Mouse (Mus musculus) hindbrain, embryonic 13.5 days (tissue): ENCODE measurements around the gene Nckap5. TPM values are rescaled to one million over a fixed set of nuclear protein-coding genes. Genes with fewer than 3 reads are reported as not detected.

Source experiments
- ATAC-seq: fragments of 200-750 bp; cut with Nextera tagmentation; 2 replicates; pipeline ENCODE4 v1.8.0; 2017; ENCODE audit warnings: moderate TSS enrichment; ENCODE audit not compliant: low FRiP score
- H3K27ac ChIP-seq: fragments of 300-500 bp; sonication (generic); 2 replicates; pipeline ENCODE4 v1.5.1; 2015; ENCODE audit warnings: inconsistent platforms, mild to moderate bottlenecking, moderate library complexity
- H3K27me3 ChIP-seq: fragments of 300-500 bp; sonication (generic); 2 replicates; pipeline ENCODE4 v1.6.1; 2015; ENCODE audit warnings: mild to moderate bottlenecking, inconsistent platforms
- H3K36me3 ChIP-seq: fragments of 300-500 bp; sonication (generic); 2 replicates; pipeline ENCODE4 v1.6.1; 2015; ENCODE audit warnings: mild to moderate bottlenecking, inconsistent platforms
- H3K4me1 ChIP-seq: fragments of 300-500 bp; sonication (generic); replicated peaks from 2 replicates; pipeline ENCODE4 v1.6.1; 2015; ENCODE audit warnings: inconsistent platforms
- H3K4me2 ChIP-seq: fragments of 300-500 bp; sonication (generic); 2 replicates; pipeline ENCODE4 v1.6.1; 2015; ENCODE audit warnings: inconsistent platforms, mild to moderate bottlenecking, moderate library complexity
- H3K4me3 ChIP-seq: fragments of 300-500 bp; sonication (generic); 2 replicates; pipeline ENCODE4 v1.5.1; 2015; ENCODE audit warnings: mild to moderate bottlenecking, inconsistent platforms
- H3K9ac ChIP-seq: fragments of 300-500 bp; sonication (generic); 2 replicates; pipeline ENCODE4 v1.6.1; 2015; ENCODE audit warnings: mild to moderate bottlenecking, inconsistent platforms
- H3K9me3 ChIP-seq: fragments of 300-500 bp; sonication (generic); 2 replicates; pipeline ENCODE4 v1.6.1; 2016; ENCODE audit warnings: inconsistent platforms
- WGBS: fragments of 180-500 bp; shearing (Covaris S2); methylation state at CpG from one replicate; pipeline ENCODE4 v1.1.7; 2015; 5-methylcytosine and 5-hydroxymethylcytosine counted together
- polyA plus RNA-seq: library from polyadenylated mRNA; unstranded; fragments of >200 nt; fragmentation: Nextera tagmentation; extraction: Ambion mirVana; gene quantifications from 2 replicates; pipeline ENCODE4 v1.2.1, GENCODE M21; 2015

Gene Nckap5
- polyA plus RNA-seq, 1 experiment from 2014 or later = 18.6 TPM

DNA sequence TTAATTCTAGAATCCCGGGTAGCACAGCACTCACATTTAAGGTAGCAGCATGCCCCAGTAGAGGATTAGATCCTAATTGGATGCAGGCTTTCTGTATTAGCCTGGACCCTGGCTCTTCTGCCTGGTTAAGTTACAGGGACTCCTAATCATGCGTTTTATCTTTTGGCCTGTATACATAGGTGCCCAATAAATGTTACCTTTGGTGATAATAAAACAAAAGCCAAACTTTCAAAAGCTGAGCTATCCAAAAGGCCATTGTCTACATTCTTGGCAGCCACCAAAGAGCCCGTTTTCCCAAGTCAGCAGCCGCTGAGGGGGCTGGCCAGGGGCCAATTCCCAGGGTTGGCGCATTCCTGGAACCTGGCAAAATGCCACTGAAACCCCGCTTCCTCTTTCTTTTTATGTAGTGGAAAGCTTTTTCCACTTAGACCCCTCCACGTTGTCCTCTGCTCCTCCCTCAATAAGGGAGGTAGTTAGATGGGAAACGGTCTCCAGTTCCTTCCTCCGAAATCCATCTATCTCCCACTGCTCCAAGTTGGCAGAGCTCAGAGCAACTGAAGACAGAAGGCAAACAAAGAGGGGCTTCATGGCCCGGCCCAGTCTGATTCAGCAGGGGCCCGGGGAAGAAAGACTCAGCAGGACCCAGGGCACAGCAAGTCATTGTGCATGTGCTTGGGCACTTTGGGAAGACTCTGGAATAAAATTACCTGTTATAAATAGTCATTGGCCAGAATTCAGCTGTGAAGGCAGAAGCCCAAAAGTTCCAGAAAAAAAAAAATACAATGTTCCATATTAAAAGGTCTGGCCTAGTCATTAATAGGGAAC, 146.8 kb downstream of the Nckap5 start:
- Histone ChIP-seq H3K4me1 (peaks cover 57% of the 10 kb centered on the region), H3K27ac (peak overlapping the region; percentile 84), H3K9me3 (no peaks in the 10 kb centered on the region), H3K27me3 (no peaks in the 10 kb centered on the region), H3K4me3 (no peak overlapping the region), H3K9ac (no peak overlapping the region), H3K36me3 (no peaks in the 10 kb centered on the region), H3K4me2 (peak overlapping the region; percentile 3; the same call in 1 of the 2 replicates)
- ATAC-seq = peak; percentile 86
- 17% methylated on average over 11 of the region's 11 CpGs for WGBS

DNA sequence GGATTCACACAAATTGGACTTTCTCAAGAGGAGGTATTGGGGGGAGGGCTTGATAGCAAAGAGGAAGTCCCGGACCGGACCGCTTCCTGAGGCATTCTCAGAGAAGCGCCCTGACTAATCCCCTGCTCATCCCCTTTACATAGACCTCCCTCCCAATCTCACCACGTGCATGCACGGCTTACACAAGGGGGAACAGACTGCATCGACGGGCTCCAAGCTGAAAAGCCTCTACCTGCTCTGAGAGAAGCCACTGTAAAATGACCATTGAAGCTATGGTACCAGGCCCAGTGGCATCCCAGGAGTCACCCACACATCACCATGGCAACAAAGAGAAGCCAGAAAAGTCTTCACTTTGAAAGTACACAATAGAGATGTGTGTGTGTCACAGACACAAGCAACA, 148.8 kb downstream of the Nckap5 start:
- Histone ChIP-seq H3K27me3 (no peaks in the 10 kb centered on the region), H3K9me3 (no peaks in the 10 kb centered on the region), H3K9ac (peak overlapping the region; percentile 47), H3K4me3 (no peak overlapping the region), H3K27ac (peak overlapping the region; percentile 82), H3K4me1 (peaks cover 49% of the 10 kb centered on the region), H3K4me2 (peak overlapping the region; percentile 23), H3K36me3 (no peaks in the 10 kb centered on the region)
- peak; percentile 35 for ATAC-seq
- 12% methylated on average over 8 of the region's 8 CpGs for WGBS

DNA sequence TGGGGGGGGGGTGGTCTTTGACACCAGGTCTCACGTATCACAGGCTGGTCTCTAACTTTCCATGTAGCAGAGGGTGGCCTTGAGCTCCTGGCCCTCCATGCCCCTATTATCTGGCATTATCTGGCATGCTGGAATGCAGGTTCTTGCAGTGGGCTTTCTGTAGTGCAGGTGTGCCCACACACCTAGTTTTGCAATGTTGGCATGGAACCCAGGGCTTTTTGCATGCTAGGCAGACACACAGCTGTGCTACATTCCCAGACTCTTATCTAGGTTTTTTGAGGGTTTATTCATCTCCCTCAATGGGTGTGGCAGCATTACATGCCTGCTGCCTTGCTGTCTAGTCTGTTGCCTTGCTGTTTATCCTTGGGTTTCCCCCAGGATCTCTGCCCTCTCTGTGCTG, 151.3 kb downstream of the Nckap5 start:
- H3K27me3 ChIP-seq = no peaks in the 10 kb centered on the region
- no peak overlapping the region for H3K27ac ChIP-seq
- H3K9ac ChIP-seq = no peak overlapping the region
- peaks cover 48% of the 10 kb centered on the region for H3K4me1 ChIP-seq
- no peak overlapping the region for H3K4me2 ChIP-seq
- H3K4me3 ChIP-seq = no peak overlapping the region
- no peaks in the 10 kb centered on the region for H3K9me3 ChIP-seq
- WGBS = 86% methylated on average over 1 of the region's 1 CpGs
- no peak for ATAC-seq
- H3K36me3 ChIP-seq = no peaks in the 10 kb centered on the region

DNA sequence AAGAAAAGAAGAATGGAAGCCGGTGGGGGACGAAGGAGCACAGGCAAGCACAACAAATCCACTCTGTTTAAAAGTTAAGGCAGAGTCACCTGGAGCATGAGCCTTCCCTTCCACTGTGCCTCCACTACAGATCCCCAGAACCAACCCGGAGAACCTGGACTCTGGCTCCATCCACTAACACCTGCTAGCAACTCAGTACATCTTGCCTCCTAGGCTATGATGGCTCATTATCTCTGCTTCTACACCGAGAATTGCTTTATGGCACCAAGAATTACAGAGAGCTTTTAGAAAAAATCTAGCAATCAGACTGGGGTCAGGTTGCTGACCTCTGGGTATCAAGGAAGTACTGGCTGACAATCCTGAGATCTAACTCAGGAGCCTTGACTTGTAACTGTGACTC, 153.3 kb downstream of the Nckap5 start:
- peak overlapping the region; percentile 66; the same call in 1 of the 2 replicates for H3K27ac ChIP-seq
- no peak overlapping the region for H3K9ac ChIP-seq
- WGBS = 35% methylated on average over 4 of the region's 4 CpGs
- no peak for ATAC-seq
- no peaks in the 10 kb centered on the region for H3K9me3 ChIP-seq
- no peaks in the 10 kb centered on the region for H3K27me3 ChIP-seq
- H3K4me3 ChIP-seq = no peak overlapping the region
- no peak overlapping the region for H3K4me2 ChIP-seq
- peaks cover 32% of the 10 kb centered on the region for H3K4me1 ChIP-seq
- H3K36me3 ChIP-seq = no peaks in the 10 kb centered on the region

DNA sequence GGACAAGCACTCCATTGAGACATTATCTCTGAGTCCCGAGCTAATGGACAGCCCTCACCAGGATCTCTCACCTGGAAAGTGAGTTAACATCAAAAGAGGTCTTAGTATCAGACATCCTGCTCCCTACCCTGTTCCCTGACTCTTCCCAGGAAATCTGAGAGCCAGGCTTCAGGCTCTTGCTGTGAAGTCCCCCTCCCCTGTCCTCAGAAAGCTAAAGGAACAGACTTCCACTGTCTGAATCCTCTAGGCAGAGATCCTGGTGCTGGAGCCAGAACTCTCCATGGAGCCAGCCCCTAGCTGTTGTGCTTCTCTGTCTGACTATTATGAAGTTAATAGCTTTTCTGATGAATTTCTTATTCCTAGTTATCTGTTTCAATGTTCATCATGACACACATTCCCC, 153.8 kb downstream of the Nckap5 start:
- WGBS = 5% methylated on average over 1 of the region's 1 CpGs
- peak overlapping the region; percentile 66 for H3K27ac ChIP-seq

DNA sequence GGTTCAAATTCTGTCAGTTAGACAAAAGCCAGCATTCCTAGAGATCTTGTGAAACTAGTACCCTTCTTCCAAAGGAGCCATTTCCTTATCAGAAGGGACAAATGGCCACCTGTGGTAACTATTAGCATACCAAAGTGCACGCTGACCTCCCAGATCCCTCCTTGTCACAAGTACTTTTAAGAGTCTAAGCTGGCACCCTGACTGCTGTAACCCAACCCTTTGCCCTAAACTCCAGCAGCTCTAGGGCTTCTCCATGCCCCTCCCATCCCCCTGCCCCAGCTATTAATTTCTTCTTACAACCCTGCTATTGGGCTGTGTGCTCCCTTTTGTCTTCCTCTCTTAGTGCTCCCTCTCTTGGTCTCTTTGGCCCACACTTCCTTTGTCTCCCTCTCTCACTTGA, 155.5 kb downstream of the Nckap5 start:
- no peak overlapping the region for H3K4me2 ChIP-seq
- H3K9me3 ChIP-seq = no peaks in the 10 kb centered on the region
- H3K4me1 ChIP-seq = peaks cover 21% of the 10 kb centered on the region
- no peaks in the 10 kb centered on the region for H3K27me3 ChIP-seq
- no peak overlapping the region for H3K27ac ChIP-seq
- ATAC-seq = no peak
- no peak overlapping the region for H3K9ac ChIP-seq
- 43% methylated on average over 1 of the region's 1 CpGs for WGBS
- H3K4me3 ChIP-seq = no peak overlapping the region
- H3K36me3 ChIP-seq = no peaks in the 10 kb centered on the region

More for the DNA sequence above, 153.8 kb downstream of the Nckap5 start:
- 0 out of 2 replicates have a peak, but pooled peaks have one; percentile 19 for ATAC-seq
- no peaks in the 10 kb centered on the region for H3K36me3 ChIP-seq
- H3K9me3 ChIP-seq = no peaks in the 10 kb centered on the region
- no peaks in the 10 kb centered on the region for H3K27me3 ChIP-seq
- no peak overlapping the region for H3K9ac ChIP-seq
- no peak overlapping the region for H3K4me3 ChIP-seq
- no peak overlapping the region for H3K4me2 ChIP-seq
- peaks cover 28% of the 10 kb centered on the region for H3K4me1 ChIP-seq

DNA sequence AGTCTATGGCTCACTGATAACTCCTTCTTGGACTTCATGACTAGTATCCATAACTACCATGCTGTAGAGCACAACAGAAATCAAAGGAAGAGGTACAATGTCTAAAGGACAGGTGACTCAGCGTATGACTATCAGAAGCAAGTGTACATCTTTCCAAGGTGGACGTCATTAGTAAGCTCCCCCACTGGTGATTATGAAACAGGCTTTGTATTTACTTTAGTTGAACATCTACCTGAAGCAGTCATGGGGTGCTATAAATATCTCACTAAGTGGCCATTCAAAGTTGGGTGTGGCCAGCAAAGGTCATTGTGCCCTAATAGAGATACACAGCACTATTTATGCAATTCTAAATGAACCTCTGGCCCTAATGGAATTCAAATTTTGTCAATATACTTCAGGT, 157.4 kb downstream of the Nckap5 start:
- 93% methylated on average over 2 of the region's 2 CpGs for WGBS
- Histone ChIP-seq H3K9ac (no peak overlapping the region), H3K4me3 (no peak overlapping the region), H3K4me2 (no peak overlapping the region), H3K27ac (no peak overlapping the region), H3K9me3 (no peaks in the 10 kb centered on the region), H3K4me1 (peaks cover 21% of the 10 kb centered on the region), H3K36me3 (no peaks in the 10 kb centered on the region), H3K27me3 (no peaks in the 10 kb centered on the region)
- no peak for ATAC-seq

DNA sequence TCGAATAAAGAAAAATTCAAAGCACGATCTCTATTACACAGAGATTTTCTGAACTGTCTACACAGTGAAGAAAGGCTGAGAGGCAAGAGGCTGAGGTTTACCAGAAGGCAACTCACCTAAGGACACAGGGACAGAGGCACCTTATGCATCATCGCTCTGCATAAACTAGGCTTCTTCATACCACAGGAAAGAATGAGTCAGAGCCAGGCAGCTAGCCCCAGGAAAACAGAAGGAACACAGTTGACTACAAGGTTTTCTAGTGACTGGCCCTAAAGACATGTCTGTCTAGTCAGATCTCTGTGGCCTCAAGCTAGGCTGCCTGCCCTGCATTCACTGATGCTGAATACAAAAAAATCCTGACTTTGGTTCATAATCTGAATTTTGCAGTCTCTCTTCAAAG, 160.1 kb downstream of the Nckap5 start:
- WGBS = 97% methylated on average over 3 of the region's 3 CpGs
- Histone ChIP-seq H3K4me2 (no peak overlapping the region), H3K27ac (no peak overlapping the region), H3K27me3 (no peaks in the 10 kb centered on the region), H3K9ac (no peak overlapping the region), H3K36me3 (no peaks in the 10 kb centered on the region), H3K4me3 (no peak overlapping the region), H3K4me1 (peaks cover 8% of the 10 kb centered on the region; the same call in 1 of the 2 replicates), H3K9me3 (no peaks in the 10 kb centered on the region)
- ATAC-seq = no peak

DNA sequence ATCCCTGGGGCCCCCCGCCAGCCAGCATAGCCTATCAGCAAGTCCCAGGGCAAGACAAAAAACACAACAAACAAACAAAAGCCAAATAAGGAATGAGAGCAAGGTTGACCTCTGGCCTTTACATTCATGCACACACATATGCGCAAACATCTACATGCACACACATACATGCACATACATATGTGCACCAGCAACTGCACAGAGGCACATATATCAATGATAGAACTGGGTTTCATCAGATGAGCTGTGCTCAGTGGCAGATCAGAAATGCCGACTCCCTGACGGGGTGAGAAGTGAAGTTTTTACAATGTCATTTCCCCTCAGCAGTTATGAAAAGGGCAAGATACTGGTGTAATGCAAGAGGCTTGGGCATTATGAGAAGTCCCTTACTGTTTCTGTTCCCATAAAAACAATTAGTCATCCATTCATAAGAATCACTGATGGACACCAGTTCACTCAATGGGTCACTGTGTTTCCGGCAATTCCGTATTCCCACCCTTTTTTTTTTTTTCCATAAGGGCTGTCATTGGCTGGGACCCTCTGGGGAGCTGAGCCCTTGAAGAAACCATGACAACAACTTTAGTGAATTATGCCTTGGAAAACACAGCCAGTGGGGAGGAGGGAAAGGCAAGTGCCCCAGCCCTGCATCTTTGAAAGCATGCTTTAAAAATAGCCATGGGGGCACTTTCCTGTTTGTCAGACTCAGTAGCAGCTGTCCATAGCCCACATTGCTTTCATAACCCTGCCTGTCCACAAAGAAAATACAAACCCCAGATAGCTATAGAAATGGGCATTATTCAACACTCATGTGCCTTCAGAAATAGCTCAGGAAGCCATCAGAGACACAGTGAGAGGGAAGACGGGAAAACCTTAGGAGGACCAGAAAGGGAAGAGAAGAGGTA, 170.2 kb downstream of the Nckap5 start:
- peak; percentile 82 for ATAC-seq

DNA sequence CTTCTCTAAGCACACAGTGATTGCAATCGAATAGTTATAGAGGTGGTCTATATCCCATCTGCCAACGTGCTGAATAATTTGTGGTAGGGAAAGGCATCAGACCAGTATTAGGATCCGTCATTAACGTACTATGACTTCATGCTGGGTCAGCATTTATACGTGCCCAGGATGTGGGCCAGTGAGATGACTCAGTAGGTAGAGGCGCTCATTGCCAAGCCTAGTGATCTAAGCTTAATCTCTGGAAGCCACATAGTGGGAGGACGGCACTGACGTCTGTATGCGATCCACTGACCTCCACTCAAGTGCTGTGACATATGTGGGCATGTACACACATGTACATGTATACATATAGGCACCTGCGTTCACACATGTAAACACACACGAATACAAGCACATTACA, 171.9 kb downstream of the Nckap5 start:
- no peak for ATAC-seq
- Histone ChIP-seq H3K4me1 (peaks cover 24% of the 10 kb centered on the region), H3K9me3 (no peaks in the 10 kb centered on the region), H3K27me3 (no peaks in the 10 kb centered on the region), H3K4me3 (no peak overlapping the region), H3K4me2 (no peak overlapping the region), H3K27ac (no peak overlapping the region), H3K36me3 (no peaks in the 10 kb centered on the region), H3K9ac (no peak overlapping the region)
- 95% methylated on average over 11 of the region's 11 CpGs for WGBS

More for the DNA sequence above, 170.2 kb downstream of the Nckap5 start:
- WGBS = 48% methylated on average over 7 of the region's 7 CpGs
- Histone ChIP-seq H3K4me1 (peaks cover 24% of the 10 kb centered on the region), H3K27ac (peak overlapping the region; percentile 40; the same call in 1 of the 2 replicates), H3K9ac (no peak overlapping the region), H3K9me3 (no peaks in the 10 kb centered on the region), H3K27me3 (no peaks in the 10 kb centered on the region), H3K4me2 (no peak overlapping the region), H3K36me3 (no peaks in the 10 kb centered on the region), H3K4me3 (no peak overlapping the region)

DNA sequence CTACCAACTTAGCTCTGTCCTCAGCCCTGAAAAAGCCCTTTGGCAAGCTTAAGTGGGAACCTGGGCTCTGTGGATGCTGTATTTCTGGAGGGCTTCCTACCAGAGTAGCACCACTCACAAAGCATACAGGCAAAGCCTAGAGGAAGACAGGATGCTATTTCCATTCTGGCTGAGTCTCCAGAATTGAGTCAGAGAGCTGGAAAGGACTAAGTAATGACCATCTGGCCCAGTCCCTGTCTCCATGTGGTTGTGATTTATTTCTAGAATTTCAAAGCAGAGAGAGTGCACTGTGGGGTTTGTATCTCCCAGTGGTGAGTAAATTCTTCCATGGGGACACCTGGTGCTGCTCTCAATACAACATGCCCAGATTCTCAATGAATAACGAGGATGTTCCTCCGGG, 174.4 kb downstream of the Nckap5 start:
- no peaks in the 10 kb centered on the region for H3K27me3 ChIP-seq
- 44% methylated on average over 2 of the region's 2 CpGs for WGBS
- no peak overlapping the region for H3K4me2 ChIP-seq
- H3K4me1 ChIP-seq = peaks cover 20% of the 10 kb centered on the region
- H3K4me3 ChIP-seq = no peak overlapping the region
- no peaks in the 10 kb centered on the region for H3K9me3 ChIP-seq
- no peak overlapping the region for H3K9ac ChIP-seq
- H3K36me3 ChIP-seq = no peaks in the 10 kb centered on the region
- ATAC-seq = no peak
- H3K27ac ChIP-seq = no peak overlapping the region

DNA sequence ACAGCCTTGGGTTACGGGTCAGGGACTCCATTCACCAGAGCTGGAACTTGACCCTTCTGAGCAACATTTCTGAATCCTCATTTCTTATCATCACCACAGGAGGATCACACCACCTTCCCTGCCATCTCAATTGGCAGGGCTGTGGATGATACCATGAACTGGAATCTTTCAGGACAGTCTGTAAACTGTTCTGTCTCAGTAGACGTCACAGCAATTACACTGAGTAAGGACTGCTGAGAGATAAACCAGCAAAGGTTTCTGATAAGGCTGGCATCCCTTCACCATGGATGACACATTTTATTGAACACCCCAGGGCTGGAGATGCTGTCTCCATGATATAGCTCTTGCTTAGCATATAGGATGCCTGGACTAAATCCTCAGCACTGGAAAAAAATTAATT, 178.5 kb downstream of the Nckap5 start:
- 83% methylated on average over 2 of the region's 2 CpGs for WGBS

More for the DNA sequence above, 178.5 kb downstream of the Nckap5 start:
- Histone ChIP-seq H3K36me3 (no peaks in the 10 kb centered on the region), H3K27ac (no peak overlapping the region), H3K9ac (no peak overlapping the region), H3K9me3 (no peaks in the 10 kb centered on the region), H3K27me3 (no peaks in the 10 kb centered on the region), H3K4me1 (0 out of 2 replicates have a peak, but pooled peaks cover 5% of the 10 kb centered on the region), H3K4me2 (no peak overlapping the region), H3K4me3 (no peak overlapping the region)
- ATAC-seq = no peak
